Mouse (Mus musculus) brown adipose tissue, adult 24 weeks (tissue): Measurements from ENCODE around the gene Chrdl1. TPM values are rescaled to one million over a fixed set of nuclear protein-coding genes. Genes with fewer than 3 reads are reported as not detected.
A peak's percentile ranks its signal among the peaks of the same experiment; 100 is the strongest.

Experiments used
- H3K27ac ChIP-seq: fragments of 200-500 bp; replicated peaks from 2 replicates; pipeline ENCODE4 v1.5.1; 2012; ENCODE audit warnings: low read depth, mild to moderate bottlenecking, low read length
- H3K4me1 ChIP-seq: fragments of 200-500 bp; 2 replicates; pipeline ENCODE4 v1.6.1; 2012; ENCODE audit warnings: low read length, mixed read lengths; ENCODE audit not compliant: control insufficient read depth, insufficient read depth, insufficient read length
- H3K4me3 ChIP-seq: fragments of 200-500 bp; 2 replicates; pipeline ENCODE4 v1.5.1; 2012; ENCODE audit warnings: low read depth, mild to moderate bottlenecking, low read length, moderate library complexity; ENCODE audit not compliant: insufficient read depth
- polyA plus RNA-seq: library from polyadenylated mRNA; stranded (reverse); fragments of >200 nt; gene quantifications from 2 replicates; pipeline ENCODE4 v1.2.4, GENCODE M21; 2012; ENCODE audit not compliant: missing spikeins, insufficient read depth, insufficient read length

Gene Chrdl1
- 4.3 and 8.6 TPM in 2 replicates for polyA plus RNA-seq

DNA sequence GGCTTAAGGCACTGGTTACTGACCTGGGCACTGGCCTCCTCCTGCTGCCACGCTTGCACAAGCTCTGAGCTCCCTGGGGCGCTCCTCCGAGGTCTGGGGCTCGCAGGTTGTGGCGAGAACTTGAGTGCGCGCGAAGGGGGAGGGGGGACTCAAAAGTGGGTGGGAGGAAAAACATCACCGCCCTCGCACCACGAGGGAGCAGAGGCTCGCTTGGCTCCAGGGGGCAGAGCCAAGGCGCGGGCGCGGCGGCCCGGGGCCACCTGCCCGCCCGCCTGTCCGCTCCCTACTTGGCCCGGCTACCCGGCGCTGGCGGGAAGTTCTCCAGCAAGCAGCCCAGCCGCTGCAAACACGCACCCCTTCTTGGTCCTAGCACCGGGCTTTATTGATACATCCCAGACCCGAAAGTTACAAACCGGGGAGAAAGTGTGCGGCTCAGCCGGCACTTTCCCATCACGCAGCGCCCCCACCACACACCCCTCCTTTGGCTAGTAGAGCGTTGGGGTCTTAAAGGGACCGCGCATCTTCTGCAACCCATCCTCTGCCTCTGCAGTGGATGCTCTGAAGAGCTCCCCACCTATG is at the start of gene Chrdl1:
Gene Chrdl1 (minus strand): TSS at position 472 of the 579 bp plus-strand sequence.
- Histone ChIP-seq H3K27ac (no peak within 1 kb of the TSS), H3K4me3 (peak within 1 kb of the TSS; percentile 38), H3K4me1 (no peaks in the 10 kb centered on the region)

DNA sequence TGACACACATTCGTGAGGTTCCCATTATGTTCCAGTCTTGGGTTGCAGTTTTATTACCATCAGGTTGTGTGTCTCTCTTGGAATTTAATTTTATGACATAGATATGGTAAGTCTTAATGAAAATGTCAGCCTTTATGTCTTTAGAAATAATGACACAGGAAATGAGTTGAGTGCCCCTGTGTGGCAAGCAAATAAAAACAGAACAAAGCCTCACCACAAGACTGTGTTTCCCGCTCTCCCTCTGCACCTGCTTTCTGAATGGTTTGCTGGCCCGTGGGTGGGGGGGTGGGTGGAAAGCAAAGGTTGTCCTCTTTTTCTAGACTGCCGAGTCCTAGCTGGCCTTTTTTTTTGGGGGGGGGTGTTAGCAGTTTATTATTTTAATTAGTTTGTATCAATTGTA is 48.6 kb upstream of the Chrdl1 start:
- no peak overlapping the region for H3K4me3 ChIP-seq
- no peak overlapping the region for H3K27ac ChIP-seq
- H3K4me1 ChIP-seq, result no peaks in the 10 kb centered on the region

DNA sequence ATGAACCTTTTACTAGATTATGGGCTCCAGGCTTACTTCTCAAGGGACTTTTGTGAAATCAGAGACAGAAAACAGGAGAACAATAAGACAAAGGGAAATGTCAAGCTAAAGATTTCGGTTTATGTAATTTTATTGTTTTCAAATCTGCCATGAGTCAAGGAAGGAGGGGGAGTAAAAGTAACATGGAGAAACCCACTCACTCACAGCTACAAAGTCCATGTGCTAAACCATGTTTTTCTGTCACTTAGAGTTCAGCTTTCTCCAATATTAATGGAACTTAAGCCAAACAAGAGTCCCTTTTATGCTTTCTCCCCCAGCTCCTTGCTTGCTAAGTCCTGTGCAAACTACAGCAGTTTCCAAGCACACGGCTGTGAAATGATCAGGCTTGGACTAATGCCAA is 10.5 kb upstream of the Chrdl1 start:
- no peak overlapping the region for H3K4me3 ChIP-seq
- H3K4me1 ChIP-seq, result no peaks in the 10 kb centered on the region
- H3K27ac ChIP-seq, result no peak overlapping the region

DNA sequence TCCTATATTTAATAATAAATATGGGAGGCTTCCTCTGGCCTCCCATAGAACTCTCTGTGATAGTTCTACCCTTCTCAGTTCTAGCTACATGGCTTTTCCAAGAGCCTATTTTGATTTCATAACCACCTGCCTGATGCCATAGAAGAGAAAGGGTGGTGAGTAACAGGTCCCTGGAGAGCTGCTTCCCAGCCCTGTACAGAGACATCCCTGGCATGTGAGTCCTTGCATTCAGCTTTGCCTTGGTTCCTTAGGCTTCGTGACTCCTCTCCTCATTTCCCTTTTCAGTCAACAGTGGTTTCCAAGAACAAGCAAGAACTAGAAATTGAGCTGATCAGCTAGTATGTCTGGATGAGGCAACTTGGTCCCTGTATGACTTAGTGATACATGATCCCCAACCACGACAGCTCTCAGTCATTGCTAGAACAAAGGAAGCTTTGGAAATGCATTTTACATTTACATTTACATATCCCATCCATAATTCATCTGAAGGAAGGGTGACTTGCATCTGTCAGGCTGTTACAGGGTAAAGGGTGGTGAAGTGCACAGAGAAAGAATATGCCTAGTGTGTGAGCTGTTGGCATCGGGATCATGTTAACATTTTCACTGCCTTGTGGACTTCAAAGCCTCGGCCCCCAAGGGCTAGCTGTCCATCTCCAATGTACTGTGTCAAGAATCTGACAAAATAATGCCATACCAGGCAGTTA is 27.7 kb downstream of the Chrdl1 start:
- H3K4me3 ChIP-seq, result no peak overlapping the region
- H3K27ac ChIP-seq, result no peak overlapping the region
- H3K4me1 ChIP-seq, result no peaks in the 10 kb centered on the region

DNA sequence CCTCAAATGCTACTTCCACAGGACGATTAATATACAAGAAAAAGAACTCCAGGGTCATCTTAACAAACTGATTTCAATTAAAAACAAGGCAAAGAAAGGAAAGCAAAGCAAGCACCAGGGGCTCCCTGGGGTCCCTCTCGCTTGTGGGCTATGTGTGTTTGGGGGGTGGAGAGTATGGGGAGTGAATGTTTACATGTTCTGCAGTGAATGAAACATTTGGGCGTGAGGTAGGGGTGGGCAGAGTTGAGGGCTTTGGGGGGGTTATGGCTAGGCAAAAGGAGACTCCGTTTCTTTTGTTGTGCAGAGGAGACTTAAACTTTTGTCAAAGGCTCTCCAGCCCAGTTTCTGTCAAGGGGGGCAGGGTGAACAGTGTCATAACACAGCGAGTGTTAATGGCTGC is 46.8 kb downstream of the Chrdl1 start:
- H3K27ac ChIP-seq, result no peak overlapping the region
- no peak overlapping the region for H3K4me3 ChIP-seq
- no peaks in the 10 kb centered on the region for H3K4me1 ChIP-seq

DNA sequence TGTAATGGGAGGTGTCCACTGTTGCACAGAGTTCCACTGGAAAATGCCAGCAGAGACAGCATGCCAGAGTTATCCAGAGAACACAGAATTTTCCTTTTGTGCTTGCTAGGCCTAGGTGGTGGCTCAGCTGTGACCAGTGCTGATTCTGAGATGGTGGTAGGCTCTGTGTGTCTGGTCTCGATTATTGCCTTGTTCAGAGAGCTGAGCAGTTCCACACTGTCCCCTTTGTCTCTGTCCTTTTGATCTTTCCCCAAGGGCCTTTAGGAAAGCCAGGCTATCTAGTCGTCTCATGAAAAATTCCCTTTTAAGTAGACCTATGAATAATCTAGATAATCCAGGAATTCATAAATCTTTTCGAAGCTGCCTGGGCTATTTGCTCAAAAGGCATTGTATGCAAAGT is 47.3 kb downstream of the Chrdl1 start:
- H3K4me3 ChIP-seq, result no peak overlapping the region
- H3K4me1 ChIP-seq, result no peaks in the 10 kb centered on the region
- H3K27ac ChIP-seq, result no peak overlapping the region

DNA sequence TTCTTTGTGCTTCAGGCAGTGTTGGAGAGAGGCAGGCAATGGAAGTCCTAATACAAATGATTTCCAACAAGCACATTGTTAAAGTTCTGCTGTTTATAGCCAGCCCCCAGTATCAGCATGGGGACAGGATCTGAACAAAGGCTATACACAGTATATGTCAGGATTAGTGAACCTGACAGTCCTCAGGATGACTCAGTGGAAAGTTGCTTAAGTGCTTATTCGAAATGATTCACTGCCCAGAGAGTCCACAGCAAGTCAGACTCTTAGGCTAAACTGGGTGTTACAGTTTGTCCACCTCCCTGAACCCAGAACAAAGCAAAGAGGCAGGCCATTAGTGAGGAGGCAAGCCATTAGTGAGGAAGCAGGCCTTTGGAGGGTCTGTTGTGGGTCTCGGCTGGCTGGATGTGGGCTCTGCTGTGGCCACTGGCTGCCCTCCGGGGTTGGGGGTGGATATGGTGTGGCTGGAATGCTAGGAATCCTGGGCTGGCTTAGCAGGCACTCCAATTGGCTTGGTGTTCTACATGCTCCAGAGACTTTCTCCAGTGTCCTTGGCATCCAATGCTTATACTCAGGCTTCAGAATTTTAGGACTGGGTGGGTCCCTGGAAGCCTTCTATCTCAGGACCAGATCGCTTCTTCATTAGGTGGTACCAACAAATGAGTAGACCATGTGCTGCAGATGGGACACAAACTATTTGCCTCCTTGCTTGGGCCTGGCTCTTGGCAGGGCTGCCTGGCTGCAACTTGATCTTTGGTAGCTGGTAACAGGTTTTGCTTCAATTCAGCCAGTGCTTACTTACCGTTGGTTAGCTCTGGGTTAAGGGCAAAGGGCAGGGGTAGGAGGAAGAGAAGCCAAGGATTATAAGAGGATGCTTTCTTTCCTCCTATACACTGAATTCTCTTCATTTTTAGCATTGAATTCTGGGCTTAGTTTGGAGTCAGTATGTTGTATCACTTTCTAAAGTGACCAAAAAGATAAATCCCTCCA is 49.3 kb downstream of the Chrdl1 start:
- Histone ChIP-seq H3K4me3 (no peak overlapping the region), H3K4me1 (no peaks in the 10 kb centered on the region), H3K27ac (no peak overlapping the region)

DNA sequence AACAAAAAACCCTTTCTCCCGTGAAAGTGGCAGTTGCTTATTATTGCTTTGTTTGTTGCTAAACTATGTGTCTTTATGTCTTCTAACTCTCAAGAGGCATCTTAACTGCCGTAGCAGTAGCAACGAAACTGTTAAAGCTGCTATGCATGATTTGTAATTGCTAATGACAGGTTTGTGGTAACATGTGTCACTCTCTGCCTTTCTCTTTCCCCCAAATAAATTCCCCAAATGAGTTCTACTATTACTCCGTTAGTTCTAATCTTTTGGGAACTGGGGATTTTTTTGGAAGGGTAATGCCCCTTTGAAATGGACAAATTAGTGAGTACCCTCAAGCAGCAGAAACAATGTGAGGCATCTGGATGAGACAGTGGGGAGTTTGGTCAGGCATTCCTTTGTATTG is 55.9 kb downstream of the Chrdl1 start:
- H3K4me1 ChIP-seq, result no peaks in the 10 kb centered on the region
- no peak overlapping the region for H3K4me3 ChIP-seq
- no peak overlapping the region for H3K27ac ChIP-seq

DNA sequence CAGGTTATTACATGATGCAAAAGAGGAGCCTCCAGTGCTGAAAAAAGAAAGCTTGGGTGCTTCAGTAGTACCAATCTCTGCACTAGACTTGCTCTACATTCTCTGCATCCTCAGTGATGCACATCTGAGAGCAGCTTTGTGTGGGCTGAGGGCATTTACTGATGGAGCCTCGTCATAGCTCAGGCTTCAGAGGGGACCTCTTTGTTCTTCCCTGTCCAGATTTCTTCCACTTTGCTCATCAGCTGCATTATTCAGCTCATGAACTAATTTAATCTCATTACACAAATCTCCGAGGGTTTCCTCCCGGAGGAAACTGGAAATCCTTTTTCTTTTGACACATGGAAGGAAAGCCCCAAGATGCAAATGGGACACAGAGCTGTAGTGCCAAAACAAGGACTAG is 56.5 kb downstream of the Chrdl1 start:
- no peaks in the 10 kb centered on the region for H3K4me1 ChIP-seq
- no peak overlapping the region for H3K27ac ChIP-seq
- no peak overlapping the region for H3K4me3 ChIP-seq

DNA sequence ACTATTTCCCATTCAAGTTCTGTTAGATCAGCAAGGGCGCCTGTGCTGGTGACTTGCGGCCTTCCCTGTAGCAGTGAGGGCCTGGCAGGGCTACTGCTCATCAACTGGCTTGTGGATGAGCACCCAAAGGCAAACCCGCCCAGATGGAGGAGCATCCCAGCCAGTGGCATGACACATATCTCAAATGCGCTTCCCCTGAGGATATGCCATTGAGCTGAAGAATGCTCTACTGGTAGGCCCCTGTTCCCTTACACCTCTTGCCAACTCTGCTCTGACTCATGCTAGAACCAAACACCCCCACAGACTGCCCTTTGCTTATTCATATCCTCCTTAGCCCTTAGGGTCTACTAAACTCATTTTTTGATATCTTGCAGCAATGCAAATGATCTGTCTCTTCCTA is 57.4 kb downstream of the Chrdl1 start:
- no peaks in the 10 kb centered on the region for H3K4me1 ChIP-seq
- no peak overlapping the region for H3K4me3 ChIP-seq
- no peak overlapping the region for H3K27ac ChIP-seq

DNA sequence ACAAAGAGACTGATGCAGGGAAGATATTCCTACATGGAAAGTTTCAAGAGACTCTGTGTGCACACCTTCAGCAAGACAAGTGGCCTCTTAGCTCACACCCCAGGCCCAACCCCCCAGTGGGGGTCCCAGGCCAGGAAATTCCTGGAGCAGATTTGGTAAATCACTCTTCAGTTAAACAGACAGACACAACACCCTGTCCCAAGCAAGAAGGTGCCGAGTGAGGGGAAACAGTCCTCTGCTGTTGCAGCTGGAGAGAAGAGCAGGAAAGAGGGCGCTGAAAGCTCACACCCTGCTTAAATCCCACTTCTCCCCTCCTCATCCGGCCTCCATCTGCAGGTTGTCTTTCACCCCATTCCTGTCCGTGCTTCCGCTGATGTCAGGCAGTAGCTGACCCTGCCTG is 58.2 kb downstream of the Chrdl1 start:
- Histone ChIP-seq H3K4me3 (no peak overlapping the region), H3K27ac (no peak overlapping the region), H3K4me1 (no peaks in the 10 kb centered on the region)

DNA sequence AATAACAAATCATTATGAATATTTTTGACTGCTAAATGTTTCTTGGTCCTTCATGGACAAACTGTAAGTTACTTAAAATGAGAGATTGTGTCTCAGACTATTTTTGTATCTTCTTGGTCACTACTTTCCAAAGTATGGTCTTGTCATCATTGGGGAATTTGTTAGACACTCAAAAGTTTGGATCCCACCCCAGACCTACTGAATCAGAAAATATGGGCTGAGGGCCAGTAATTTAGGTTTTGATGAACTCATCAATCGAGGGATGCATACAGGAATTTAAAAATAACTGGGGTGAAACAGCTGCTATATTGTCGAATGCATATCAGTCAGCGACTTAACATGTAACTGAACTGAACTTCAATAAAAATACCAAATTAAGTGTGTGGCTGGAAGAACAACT is 80.9 kb downstream of the Chrdl1 start:
- Histone ChIP-seq H3K4me1 (no peaks in the 10 kb centered on the region), H3K27ac (no peak overlapping the region), H3K4me3 (no peak overlapping the region)

DNA sequence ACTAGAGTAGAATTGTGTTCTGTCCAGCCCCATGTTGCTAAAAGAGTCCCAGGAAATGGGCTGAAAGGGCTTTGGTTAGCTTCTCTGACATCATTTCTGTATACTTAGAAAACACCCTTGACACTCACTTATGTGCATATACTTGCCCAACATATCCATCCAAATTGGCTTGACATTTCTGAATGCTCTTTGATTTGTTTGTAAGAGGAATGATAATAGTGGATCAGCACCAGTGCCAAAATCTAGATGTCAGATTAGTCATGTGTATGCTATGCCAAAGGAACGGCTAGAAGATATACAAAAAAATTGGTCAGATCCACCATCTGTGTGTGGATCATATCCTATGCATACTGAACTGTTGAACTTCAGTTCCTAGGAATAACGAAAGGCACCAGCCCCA is 99.3 kb downstream of the Chrdl1 start:
- Histone ChIP-seq H3K4me1 (no peaks in the 10 kb centered on the region), H3K4me3 (no peak overlapping the region)

DNA sequence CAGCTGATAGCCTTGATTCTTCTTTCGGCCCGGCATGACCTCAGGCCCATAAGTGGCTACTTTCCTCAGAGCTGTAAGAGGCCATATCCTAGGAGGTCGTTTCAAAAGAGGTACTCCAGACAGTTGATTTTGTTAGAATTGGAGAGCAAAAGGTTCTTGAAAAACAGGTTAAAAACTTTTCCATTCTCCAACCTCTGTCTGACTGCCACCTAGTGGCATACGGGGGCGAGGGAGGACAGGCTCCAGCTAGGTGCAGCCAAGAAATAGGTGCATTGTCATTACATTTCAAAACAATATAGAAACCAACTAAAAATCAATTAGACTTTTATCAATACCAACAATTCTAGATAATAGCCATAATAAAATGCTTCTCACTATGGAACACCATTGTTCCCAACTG is 118.9 kb downstream of the Chrdl1 start:
- Histone ChIP-seq H3K27ac (no peak overlapping the region), H3K4me1 (no peaks in the 10 kb centered on the region), H3K4me3 (no peak overlapping the region)

More for the DNA sequence above, 99.3 kb downstream of the Chrdl1 start:
- no peak overlapping the region for H3K27ac ChIP-seq

DNA sequence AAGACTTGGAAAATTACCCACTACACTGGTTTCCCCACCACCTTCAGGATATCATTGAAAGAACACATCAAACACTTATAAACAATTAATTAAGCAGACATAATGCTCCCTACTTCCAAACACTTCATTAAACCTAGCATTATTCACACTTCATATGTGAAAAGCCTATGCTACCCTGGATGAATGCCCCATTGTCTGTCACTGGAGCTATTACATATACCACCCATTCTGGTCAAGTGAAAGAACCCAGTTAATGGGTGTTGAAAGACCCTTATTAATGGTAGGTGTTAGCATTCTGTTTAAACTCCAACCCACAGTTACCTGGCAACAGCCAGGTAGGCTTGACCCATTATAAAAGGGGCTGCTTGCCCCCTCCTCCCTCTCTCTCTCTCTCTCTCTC is 143.4 kb downstream of the Chrdl1 start:
- Histone ChIP-seq H3K4me3 (no peak overlapping the region), H3K27ac (no peak overlapping the region), H3K4me1 (no peaks in the 10 kb centered on the region)
